Mouse (Mus musculus): ENCODE results near the gene Rnf182. TPM values are rescaled to one million over a fixed set of nuclear protein-coding genes. Genes with fewer than 3 reads are reported as not detected.

Rnf182 gene
- total and polyA plus RNA-seq, 2 experiments from 2014 or later: 7.5 to 20.7 TPM

GRCm38 (mm10) chr13:43577766-43578165 lies 37.7 kb upstream of the Rnf182 start:
- no peak for DNase-seq (ENCODE audit: low spot score)
- no peaks in the 10 kb centered on the region for H3K27me3 ChIP-seq (ENCODE audit: insufficient read depth, low read length)
- H3K36me3 ChIP-seq (ENCODE audit: insufficient read depth, low read length): no peaks in the 10 kb centered on the region
- no peak for TF ChIP-seq CTCF (IDR thresholded peaks at IDR 0.05; ENCODE audit: low read depth)
- H3K4me2 ChIP-seq (ENCODE audit: low read depth, low read length): no peak overlapping the region
- H3K4me3 ChIP-seq (ENCODE audit: low read length): no peak overlapping the region
- no peak overlapping the region for H3K9ac ChIP-seq (replicated peaks; ENCODE audit: low read length)
- WGBS: 79% methylated on average over 12 of the region's 12 CpGs
- no peak overlapping the region for H3K27ac ChIP-seq
- no peak for ATAC-seq
- no peaks in the 10 kb centered on the region for H3K9me3 ChIP-seq (ENCODE audit: low read length)
- H3K4me1 ChIP-seq (ENCODE audit: insufficient read depth, low read length): no peaks in the 10 kb centered on the region

- Histone ChIP-seq H3K27ac (no peak overlapping the region), H3K4me1 (ENCODE audit: insufficient read depth, low read length) (no peaks in the 10 kb centered on the region), H3K9ac (replicated peaks; ENCODE audit: low read length) (no peak overlapping the region), H3K4me3 (ENCODE audit: low read length) (no peak overlapping the region), H3K36me3 (ENCODE audit: insufficient read depth, low read length) (no peaks in the 10 kb centered on the region), H3K9me3 (ENCODE audit: low read length) (no peaks in the 10 kb centered on the region), H3K27me3 (ENCODE audit: insufficient read depth, low read length) (no peaks in the 10 kb centered on the region), H3K4me2 (ENCODE audit: low read depth, low read length) (no peak overlapping the region)
- peak; percentile 74 for DNase-seq (ENCODE audit: low spot score)
- peak; percentile 80 for TF ChIP-seq CTCF (IDR thresholded peaks at IDR 0.05; ENCODE audit: low read depth)
- 22% methylated on average over 18 of the region's 18 CpGs for WGBS
- peak; percentile 35; the same call in 1 of the 2 replicates for ATAC-seq
These were observed 35.8 kb upstream of the Rnf182 start for GRCm38 (mm10) chr13:43579740-43580139.

DNA sequence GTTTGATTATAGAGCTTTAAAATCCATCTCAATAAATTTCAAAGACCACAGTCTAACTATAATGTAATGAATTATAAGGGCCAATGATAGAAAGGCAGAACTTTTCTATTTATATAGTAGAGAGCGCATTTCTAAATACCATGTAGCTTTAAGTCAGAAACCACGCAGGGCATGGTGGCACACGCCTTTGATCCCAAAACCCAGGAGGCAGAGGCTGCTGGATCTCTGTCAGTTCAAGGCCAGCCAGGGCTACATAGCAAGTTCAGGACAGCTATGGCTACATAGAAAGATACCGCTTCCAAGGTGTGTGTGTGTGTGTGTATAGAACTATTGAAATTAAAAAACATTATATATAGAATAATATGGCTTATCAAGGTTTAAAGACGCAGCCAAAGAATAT lies 34.8 kb upstream of the Rnf182 start:
- ATAC-seq (no peak), DNase-seq (ENCODE audit: low spot score) (no peak)
- WGBS: 94% methylated on average over 5 of the region's 5 CpGs
- H3K27ac ChIP-seq: no peak overlapping the region
- no peaks in the 10 kb centered on the region for H3K4me1 ChIP-seq (ENCODE audit: insufficient read depth, low read length)
- no peak for TF ChIP-seq CTCF (IDR thresholded peaks at IDR 0.05; ENCODE audit: low read depth)
- H3K9ac ChIP-seq (replicated peaks; ENCODE audit: low read length): no peak overlapping the region
- no peak overlapping the region for H3K4me3 ChIP-seq (ENCODE audit: low read length)
- H3K36me3 ChIP-seq (ENCODE audit: insufficient read depth, low read length): no peaks in the 10 kb centered on the region
- H3K27me3 ChIP-seq (ENCODE audit: insufficient read depth, low read length): no peaks in the 10 kb centered on the region
- H3K4me2 ChIP-seq (ENCODE audit: low read depth, low read length): no peak overlapping the region
- H3K9me3 ChIP-seq (ENCODE audit: low read length): no peaks in the 10 kb centered on the region

DNA sequence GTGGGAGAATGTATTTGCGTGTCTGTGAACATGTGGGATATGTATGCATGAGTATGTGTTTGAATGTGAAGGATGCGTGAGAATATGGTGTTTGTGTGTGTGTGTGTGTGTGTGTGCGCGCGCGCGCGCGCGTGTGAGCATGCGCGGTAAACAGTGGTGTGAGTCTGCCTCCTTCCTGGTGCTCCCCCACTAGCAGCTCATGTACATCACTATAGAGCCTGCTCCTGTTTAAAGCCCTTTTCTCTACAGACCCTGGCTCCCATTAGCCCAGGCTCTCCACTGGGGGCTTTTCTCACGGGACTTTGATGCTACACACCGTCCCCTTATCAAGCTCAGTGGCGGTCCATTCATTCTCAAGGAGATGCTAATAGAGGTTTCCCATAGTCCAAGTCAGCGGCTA lies 32.5 kb upstream of the Rnf182 start:
- WGBS: 27% methylated on average over 16 of the region's 16 CpGs
- TF ChIP-seq CTCF (IDR thresholded peaks at IDR 0.05; ENCODE audit: low read depth): no peak
- Histone ChIP-seq H3K4me2 (ENCODE audit: low read depth, low read length) (peak overlapping the region; percentile 13), H3K9ac (replicated peaks; ENCODE audit: low read length) (no peak overlapping the region), H3K4me1 (ENCODE audit: insufficient read depth, low read length) (peaks cover 2% of the 10 kb centered on the region; the same call in 1 of the 2 replicates), H3K4me3 (ENCODE audit: low read length) (no peak overlapping the region), H3K27me3 (ENCODE audit: insufficient read depth, low read length) (no peaks in the 10 kb centered on the region), H3K27ac (no peak overlapping the region), H3K9me3 (ENCODE audit: low read length) (no peaks in the 10 kb centered on the region), H3K36me3 (ENCODE audit: insufficient read depth, low read length) (no peaks in the 10 kb centered on the region)
- DNase-seq (ENCODE audit: low spot score) (peak; percentile 58), ATAC-seq (peak; percentile 29; the same call in 1 of the 2 replicates)

GRCm38 (mm10) chr13:43583504-43583903 lies 32.0 kb upstream of the Rnf182 start:
- Histone ChIP-seq H3K36me3 (ENCODE audit: insufficient read depth, low read length) (no peaks in the 10 kb centered on the region), H3K27me3 (ENCODE audit: insufficient read depth, low read length) (no peaks in the 10 kb centered on the region), H3K9ac (replicated peaks; ENCODE audit: low read length) (no peak overlapping the region), H3K4me3 (ENCODE audit: low read length) (no peak overlapping the region), H3K9me3 (ENCODE audit: low read length) (no peaks in the 10 kb centered on the region), H3K27ac (no peak overlapping the region), H3K4me1 (ENCODE audit: insufficient read depth, low read length) (peaks cover 3% of the 10 kb centered on the region; the same call in 1 of the 2 replicates), H3K4me2 (ENCODE audit: low read depth, low read length) (peak overlapping the region; percentile 13; the same call in 1 of the 2 replicates)
- TF ChIP-seq CTCF (IDR thresholded peaks at IDR 0.05; ENCODE audit: low read depth): no peak
- ATAC-seq (no peak), DNase-seq (ENCODE audit: low spot score) (no peak)
- 49% methylated on average over 8 of the region's 8 CpGs for WGBS

DNA sequence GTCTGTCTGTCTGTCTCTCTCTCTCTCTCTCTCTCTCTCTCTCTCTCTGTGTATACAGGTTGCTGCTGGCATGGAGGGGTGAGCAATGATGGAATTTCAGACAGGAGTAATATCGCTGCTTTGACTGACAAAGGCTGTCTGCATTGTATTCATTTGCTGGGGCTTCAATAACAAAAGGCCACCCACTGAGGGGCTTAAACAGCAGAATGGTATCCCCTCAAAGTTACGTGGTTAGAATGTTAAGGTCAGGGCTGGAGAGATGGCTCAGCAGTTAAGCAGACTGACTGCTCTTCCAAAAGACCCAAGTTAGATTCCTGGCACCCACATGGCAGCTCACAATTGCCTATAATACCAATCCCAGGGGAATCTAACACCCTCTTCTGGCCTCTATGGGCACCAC lies 30.2 kb upstream of the Rnf182 start:
- H3K9me3 ChIP-seq (ENCODE audit: low read length): no peaks in the 10 kb centered on the region
- H3K9ac ChIP-seq (replicated peaks; ENCODE audit: low read length): no peak overlapping the region
- H3K4me1 ChIP-seq (ENCODE audit: insufficient read depth, low read length): peaks cover 3% of the 10 kb centered on the region; the same call in 1 of the 2 replicates
- H3K27me3 ChIP-seq (ENCODE audit: insufficient read depth, low read length): no peaks in the 10 kb centered on the region
- H3K4me2 ChIP-seq (ENCODE audit: low read depth, low read length): no peak overlapping the region
- no peak overlapping the region for H3K27ac ChIP-seq
- DNase-seq (ENCODE audit: low spot score) (no peak), ATAC-seq (no peak)
- no peak for TF ChIP-seq CTCF (IDR thresholded peaks at IDR 0.05; ENCODE audit: low read depth)
- 35% methylated on average over 2 of the region's 2 CpGs for WGBS
- no peak overlapping the region for H3K4me3 ChIP-seq (ENCODE audit: low read length)
- no peaks in the 10 kb centered on the region for H3K36me3 ChIP-seq (ENCODE audit: insufficient read depth, low read length)

GRCm38 (mm10) chr13:43586966-43587365 lies 28.5 kb upstream of the Rnf182 start:
- DNase-seq (ENCODE audit: low spot score) (no peak), ATAC-seq (no peak)
- H3K9ac ChIP-seq (replicated peaks; ENCODE audit: low read length): no peak overlapping the region
- H3K4me1 ChIP-seq (ENCODE audit: insufficient read depth, low read length): peaks cover 3% of the 10 kb centered on the region; the same call in 1 of the 2 replicates
- H3K9me3 ChIP-seq (ENCODE audit: low read length): no peaks in the 10 kb centered on the region
- no peak for TF ChIP-seq CTCF (IDR thresholded peaks at IDR 0.05; ENCODE audit: low read depth)
- H3K27ac ChIP-seq: no peak overlapping the region
- H3K4me3 ChIP-seq (ENCODE audit: low read length): no peak overlapping the region
- no peaks in the 10 kb centered on the region for H3K27me3 ChIP-seq (ENCODE audit: insufficient read depth, low read length)
- no peaks in the 10 kb centered on the region for H3K36me3 ChIP-seq (ENCODE audit: insufficient read depth, low read length)
- no peak overlapping the region for H3K4me2 ChIP-seq (ENCODE audit: low read depth, low read length)
- 90% methylated on average over 3 of the region's 3 CpGs for WGBS

Measured in hindbrain, postnatal 0 days (tissue).